Mouse (Mus musculus): Measurements from ENCODE around the gene Nufip2. TPM values are rescaled to one million over a fixed set of nuclear protein-coding genes. Genes with fewer than 3 reads are reported as not detected.

The Nufip2 gene
- polyA plus RNA-seq, 1 experiment from 2014 or later: 3.4 TPM

DNA sequence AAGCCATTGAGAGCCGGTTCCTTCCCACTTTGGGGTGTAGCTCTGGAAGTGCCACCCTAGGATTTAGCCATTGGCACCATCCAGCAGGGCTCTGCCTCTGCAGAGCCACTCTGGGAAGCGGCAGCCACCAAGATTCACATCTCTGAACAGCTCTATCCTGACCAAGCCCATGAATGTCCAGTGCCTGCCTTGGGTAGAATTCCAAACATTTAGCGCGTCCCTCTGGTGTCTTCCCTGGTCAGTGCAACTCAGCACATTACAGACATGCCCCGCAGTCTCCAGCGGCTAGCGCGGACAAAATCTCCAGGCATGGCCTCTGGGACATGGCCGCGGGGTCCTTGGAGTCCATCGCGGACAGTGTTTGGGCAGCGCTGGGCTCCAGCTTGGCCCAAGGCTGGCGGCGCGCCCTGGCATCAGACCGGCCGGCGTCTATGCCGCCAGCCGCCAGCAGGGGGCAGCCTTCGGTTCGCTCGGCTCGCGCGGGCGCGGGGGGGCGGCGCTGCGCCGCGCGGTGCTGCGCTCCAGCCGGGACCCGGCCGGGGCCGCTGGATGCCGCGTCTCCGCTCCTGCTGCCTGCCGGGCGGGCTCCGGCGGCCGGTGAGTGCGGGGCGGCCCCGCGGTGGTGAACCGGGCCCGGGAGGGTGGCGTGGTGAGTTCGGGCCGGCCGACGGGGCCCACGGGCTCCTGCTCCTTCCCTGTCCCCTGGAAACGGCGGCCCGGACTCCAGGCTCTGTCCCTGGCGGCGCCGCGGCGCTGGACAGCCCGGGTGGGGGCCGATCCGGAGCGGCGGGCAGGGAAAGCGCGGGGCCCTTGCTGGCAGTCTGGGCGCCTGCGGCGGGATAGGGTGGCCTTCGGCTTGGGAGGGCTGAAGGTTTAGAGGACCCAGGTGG lies 77.1 kb downstream of the Nufip2 start, which contains the start of gene Myo18a:
Gene Myo18a (plus strand): TSS at position 464 of the 890 bp plus-strand sequence.
- 2% methylated on average over 57 of the region's 79 CpGs for WGBS
- H3K9ac ChIP-seq (replicated peaks): peak within 1 kb of the TSS; percentile 98
- peaks cover 40% of the 10 kb centered on the region for H3K4me1 ChIP-seq
- ATAC-seq (ENCODE audit: low FRiP score): peak; percentile 83
- peak within 1 kb of the TSS; percentile 89 for H3K4me2 ChIP-seq
- peak within 1 kb of the TSS; percentile 90 for H3K4me3 ChIP-seq (replicated peaks)
- H3K27ac ChIP-seq (replicated peaks): peak within 1 kb of the TSS; percentile 93
- no peaks in the 10 kb centered on the region for H3K27me3 ChIP-seq (replicated peaks)
- no peaks in the 10 kb centered on the region for H3K36me3 ChIP-seq
- H3K9me3 ChIP-seq (replicated peaks): no peaks in the 10 kb centered on the region

- Histone ChIP-seq H3K4me1 (peaks cover 40% of the 10 kb centered on the region), H3K9me3 (replicated peaks) (no peaks in the 10 kb centered on the region), H3K36me3 (no peaks in the 10 kb centered on the region), H3K4me2 (peak overlapping the region; percentile 89), H3K4me3 (replicated peaks) (peak overlapping the region; percentile 90), H3K27ac (replicated peaks) (peak overlapping the region; percentile 93), H3K27me3 (replicated peaks) (no peaks in the 10 kb centered on the region), H3K9ac (replicated peaks) (peak overlapping the region; percentile 98)
- peak; percentile 77 for ATAC-seq (ENCODE audit: low FRiP score)
- WGBS: 3% methylated on average over 26 of the region's 26 CpGs
Observed at GRCm38 (mm10) chr11:77763673-77764340, 77.9 kb downstream of the Nufip2 start.

DNA sequence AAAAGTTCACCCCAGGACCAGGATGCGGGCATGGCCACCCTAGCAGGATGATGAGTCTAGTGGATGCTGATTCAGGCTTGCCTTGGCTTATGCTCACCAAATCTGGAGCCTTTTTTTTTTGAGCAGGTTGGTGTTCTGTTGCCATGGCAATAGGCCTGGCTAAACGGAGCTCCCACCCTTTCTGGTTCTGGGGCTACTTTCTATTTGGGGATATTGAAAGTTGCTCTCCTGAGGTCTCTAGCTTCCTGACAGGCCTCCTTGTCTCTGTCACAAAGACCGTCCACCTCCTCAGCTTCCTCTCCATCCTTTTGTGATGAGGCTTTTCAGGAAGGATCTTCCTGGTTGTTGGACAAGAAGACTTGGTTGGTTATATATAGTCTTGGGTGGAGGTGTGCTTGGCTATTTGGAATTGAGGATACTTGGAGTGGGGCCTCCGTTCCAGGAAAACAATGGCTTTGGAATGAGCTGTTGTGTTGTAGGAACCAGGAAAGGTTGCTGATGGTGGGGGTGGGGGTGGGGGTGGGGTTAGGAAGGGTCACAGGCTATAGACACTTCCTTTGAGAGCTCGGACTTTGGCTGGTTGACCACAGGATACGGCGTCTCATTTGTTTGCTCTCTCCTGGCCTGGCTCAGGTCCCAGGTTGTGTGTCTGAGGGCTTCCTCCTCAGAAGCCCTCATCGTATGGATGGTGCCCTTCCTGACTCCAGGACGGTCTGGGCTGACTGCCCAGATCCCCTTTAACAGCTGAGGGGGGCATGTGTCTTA lies 78.9 kb downstream of the Nufip2 start:
- Histone ChIP-seq H3K36me3 (no peaks in the 10 kb centered on the region), H3K4me2 (peak overlapping the region; percentile 89), H3K27me3 (replicated peaks) (no peaks in the 10 kb centered on the region), H3K4me3 (replicated peaks) (peak overlapping the region; percentile 90), H3K9ac (replicated peaks) (peak overlapping the region; percentile 98; the same call in 1 of the 2 replicates), H3K4me1 (peaks cover 43% of the 10 kb centered on the region), H3K9me3 (replicated peaks) (no peaks in the 10 kb centered on the region), H3K27ac (replicated peaks) (peak overlapping the region; percentile 93)
- no peak for ATAC-seq (ENCODE audit: low FRiP score)
- WGBS: 45% methylated on average over 9 of the region's 9 CpGs

DNA sequence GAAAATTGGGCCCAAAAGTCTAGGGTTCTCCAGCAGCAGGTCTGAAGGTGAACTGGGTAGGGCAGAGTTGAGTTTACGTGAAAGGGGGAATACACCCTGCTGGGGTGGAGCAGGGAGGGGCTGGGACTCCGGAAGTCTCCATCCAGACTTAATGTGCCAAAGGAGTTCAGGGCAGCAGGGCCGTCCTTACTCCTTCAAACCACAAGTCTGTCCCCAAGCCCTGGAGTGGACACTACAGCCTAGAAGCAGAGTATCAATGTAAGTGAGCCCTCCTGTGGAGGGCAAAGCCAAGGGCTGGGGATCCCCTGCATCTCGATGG lies 79.5 kb downstream of the Nufip2 start:
- Histone ChIP-seq H3K9me3 (replicated peaks) (no peaks in the 10 kb centered on the region), H3K4me3 (replicated peaks) (no peak overlapping the region), H3K9ac (replicated peaks) (no peak overlapping the region), H3K4me2 (peak overlapping the region; percentile 89), H3K4me1 (peaks cover 43% of the 10 kb centered on the region), H3K27me3 (replicated peaks) (no peaks in the 10 kb centered on the region), H3K36me3 (no peaks in the 10 kb centered on the region), H3K27ac (replicated peaks) (0 out of 2 replicates have a peak overlapping the region, but pooled peaks have one; percentile 33)
- ATAC-seq (ENCODE audit: low FRiP score): no peak
- WGBS: 47% methylated on average over 4 of the region's 4 CpGs

DNA sequence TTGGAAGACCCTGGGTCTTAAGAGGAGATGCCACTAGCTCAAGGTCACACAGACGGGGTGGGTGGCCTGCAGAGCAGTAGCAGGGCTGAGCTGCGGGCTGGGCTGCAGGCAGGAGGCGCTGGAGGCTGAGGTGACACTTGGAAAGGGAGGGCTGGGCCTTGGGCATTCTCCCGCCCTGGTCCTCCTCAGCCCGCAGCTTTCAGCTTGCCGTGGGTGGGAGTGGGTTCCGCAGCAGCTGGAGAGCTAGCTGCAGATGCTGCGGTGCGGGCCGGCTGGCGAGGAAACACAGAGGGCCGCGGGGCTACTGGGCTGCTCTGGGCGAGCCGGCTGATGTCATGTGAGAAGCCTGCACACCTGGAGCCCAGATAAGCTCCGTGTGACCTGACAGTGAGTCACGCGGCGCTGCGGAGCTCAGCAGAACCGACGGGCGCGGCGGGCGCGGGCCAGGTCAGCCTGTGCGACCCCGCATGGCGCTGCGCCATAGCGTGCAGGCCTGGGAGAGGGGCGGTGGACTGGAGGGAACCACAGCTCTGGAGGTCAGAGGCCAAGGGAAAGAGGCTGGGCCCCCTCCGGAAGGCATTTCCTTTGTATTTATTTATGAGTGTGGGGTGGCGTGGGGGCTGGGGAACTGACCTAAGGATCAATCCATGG lies 80.5 kb downstream of the Nufip2 start:
- Histone ChIP-seq H3K36me3 (no peaks in the 10 kb centered on the region), H3K9me3 (replicated peaks) (no peaks in the 10 kb centered on the region), H3K9ac (replicated peaks) (peak overlapping the region; percentile 49), H3K4me1 (peaks cover 43% of the 10 kb centered on the region), H3K4me3 (replicated peaks) (peak overlapping the region; percentile 37), H3K4me2 (peak overlapping the region; percentile 89), H3K27ac (replicated peaks) (peak overlapping the region; percentile 63; the same call in 1 of the 2 replicates), H3K27me3 (replicated peaks) (no peaks in the 10 kb centered on the region)
- no peak for ATAC-seq (ENCODE audit: low FRiP score)
- 4% methylated on average over 35 of the region's 35 CpGs for WGBS

DNA sequence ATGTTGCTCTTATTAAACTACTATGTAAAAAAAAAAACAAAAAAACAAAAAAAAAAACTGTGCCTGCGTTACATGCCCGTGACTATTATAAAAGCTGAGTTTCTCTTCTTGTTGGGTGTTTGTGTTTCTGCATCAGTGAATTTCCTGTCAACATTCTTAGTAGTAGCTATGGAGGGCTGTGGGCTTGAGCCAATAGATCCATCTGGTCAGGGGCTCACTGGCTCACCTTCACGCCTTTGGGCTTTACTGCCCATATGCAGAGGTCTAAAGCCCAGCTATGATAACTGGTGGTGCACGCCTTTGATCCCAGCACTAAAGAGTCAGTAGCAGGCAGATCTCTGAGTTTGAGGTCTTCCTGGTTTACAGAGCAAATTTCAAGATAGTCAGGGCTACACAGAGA lies 83.5 kb downstream of the Nufip2 start:
- Histone ChIP-seq H3K4me1 (peaks cover 37% of the 10 kb centered on the region), H3K9me3 (replicated peaks) (no peaks in the 10 kb centered on the region), H3K4me3 (replicated peaks) (no peak overlapping the region), H3K27me3 (replicated peaks) (no peaks in the 10 kb centered on the region), H3K4me2 (no peak overlapping the region), H3K9ac (replicated peaks) (no peak overlapping the region), H3K27ac (replicated peaks) (no peak overlapping the region), H3K36me3 (no peaks in the 10 kb centered on the region)
- WGBS: 74% methylated on average over 4 of the region's 4 CpGs
- no peak for ATAC-seq (ENCODE audit: low FRiP score)

- Histone ChIP-seq H3K27me3 (replicated peaks) (no peaks in the 10 kb centered on the region), H3K9ac (replicated peaks) (no peak overlapping the region), H3K4me2 (no peak overlapping the region), H3K9me3 (replicated peaks) (no peaks in the 10 kb centered on the region), H3K36me3 (no peaks in the 10 kb centered on the region), H3K27ac (replicated peaks) (no peak overlapping the region), H3K4me1 (peaks cover 28% of the 10 kb centered on the region), H3K4me3 (replicated peaks) (no peak overlapping the region)
- WGBS: 76% methylated on average over 8 of the region's 8 CpGs
- ATAC-seq (ENCODE audit: low FRiP score): no peak
Observed at GRCm38 (mm10) chr11:77770346-77770745, 84.4 kb downstream of the Nufip2 start.

- H3K4me3 ChIP-seq (replicated peaks): no peak overlapping the region
- peaks cover 19% of the 10 kb centered on the region for H3K4me1 ChIP-seq
- WGBS: 58% methylated on average over 8 of the region's 8 CpGs
- no peaks in the 10 kb centered on the region for H3K27me3 ChIP-seq (replicated peaks)
- no peak overlapping the region for H3K9ac ChIP-seq (replicated peaks)
- H3K4me2 ChIP-seq: no peak overlapping the region
- no peaks in the 10 kb centered on the region for H3K9me3 ChIP-seq (replicated peaks)
- H3K36me3 ChIP-seq: peaks cover under 1% of the 10 kb centered on the region; the same call in 1 of the 2 replicates
- ATAC-seq (ENCODE audit: low FRiP score): no peak
- no peak overlapping the region for H3K27ac ChIP-seq (replicated peaks)
Observed at GRCm38 (mm10) chr11:77771879-77772713, 86.1 kb downstream of the Nufip2 start.

GRCm38 (mm10) chr11:77775701-77776400 lies 89.9 kb downstream of the Nufip2 start:
- H3K4me1 ChIP-seq: peaks cover 23% of the 10 kb centered on the region
- peaks cover 17% of the 10 kb centered on the region for H3K36me3 ChIP-seq
- H3K4me2 ChIP-seq: no peak overlapping the region
- no peaks in the 10 kb centered on the region for H3K27me3 ChIP-seq (replicated peaks)
- ATAC-seq (ENCODE audit: low FRiP score): no peak
- H3K9me3 ChIP-seq (replicated peaks): no peaks in the 10 kb centered on the region
- WGBS: 42% methylated on average over 9 of the region's 9 CpGs
- no peak overlapping the region for H3K4me3 ChIP-seq (replicated peaks)
- H3K9ac ChIP-seq (replicated peaks): no peak overlapping the region
- H3K27ac ChIP-seq (replicated peaks): peak overlapping the region; percentile 63; the same call in 1 of the 2 replicates

GRCm38 (mm10) chr11:77777436-77777835 lies 91.5 kb downstream of the Nufip2 start:
- no peak for ATAC-seq (ENCODE audit: low FRiP score)
- H3K9me3 ChIP-seq (replicated peaks): no peaks in the 10 kb centered on the region
- H3K27me3 ChIP-seq (replicated peaks): no peaks in the 10 kb centered on the region
- peaks cover 25% of the 10 kb centered on the region for H3K4me1 ChIP-seq
- 94% methylated on average over 17 of the region's 17 CpGs for WGBS
- no peak overlapping the region for H3K27ac ChIP-seq (replicated peaks)
- no peak overlapping the region for H3K4me3 ChIP-seq (replicated peaks)
- H3K9ac ChIP-seq (replicated peaks): no peak overlapping the region
- peaks cover 18% of the 10 kb centered on the region for H3K36me3 ChIP-seq
- H3K4me2 ChIP-seq: no peak overlapping the region
